ENCODE assay signal across 8 mouse cellular contexts in genomic region chr10:13500938-13501496, GRCm38 (mm10). TPM values are rescaled to one million over a fixed set of nuclear protein-coding genes. Genes with fewer than 3 reads are reported as not detected.
A peak's percentile ranks its signal among the peaks of the same experiment; 100 is the strongest.
DNase-seq lines count a peak whose midpoint lies in the region; ATAC-seq and TF ChIP-seq lines count a peak whose summit lies in the region.

No protein-coding gene starts in this region.

- peaks cover 45% of the 10 kb centered on the region for H3K4me1 ChIP-seq in bone marrow macrophage, adult 2 months (ENCODE audit: control insufficient read depth, insufficient read depth, low read length)
- no peaks in the 10 kb centered on the region for H3K4me1 ChIP-seq in embryonic fibroblast, embryonic 13.5 days (ENCODE audit: control insufficient read depth, insufficient read depth, low read length)
- no peaks in the 10 kb centered on the region; the same call in 1 of the 2 replicates for H3K4me1 ChIP-seq in kidney, embryonic 14.5 days (ENCODE audit: control insufficient read depth, insufficient read depth, low read length)
- peaks cover 11% of the 10 kb centered on the region; the same call in 1 of the 2 replicates for H3K4me1 ChIP-seq in limb, embryonic 15.5 days

- H3K4me2 ChIP-seq in kidney, embryonic 14.5 days (replicated peaks; ENCODE audit: low read depth, low read length) = peak overlapping the region; percentile 63
- H3K4me2 ChIP-seq in limb, embryonic 15.5 days = peak overlapping the region; percentile 88

- peak overlapping the region; percentile 83 for H3K4me3 ChIP-seq in bone marrow macrophage, adult 2 months (ENCODE audit: insufficient read depth, low read length)
- peak overlapping the region; percentile 80 for H3K4me3 ChIP-seq in embryonic fibroblast, embryonic 13.5 days (ENCODE audit: insufficient read depth, low read length)
- H3K4me3 ChIP-seq in kidney, embryonic 14.5 days (ENCODE audit: low read length) = peak overlapping the region; percentile 66
- H3K4me3 ChIP-seq in limb, embryonic 15.5 days = peak overlapping the region; percentile 60

- no peak for TF ChIP-seq POLR2A in bone marrow macrophage, adult 2 months (IDR thresholded peaks at IDR 0.05; ENCODE audit: borderline replicate concordance, low read depth, low read length)
- peak; percentile 48 for TF ChIP-seq POLR2A in embryonic fibroblast, embryonic 13.5 days (IDR thresholded peaks at IDR 0.05; ENCODE audit: low read depth, low read length)

- WGBS in kidney, embryonic 14.5 days = 1% methylated on average over 29 of the region's 30 CpGs
- whole genome bisulfite sequencing in limb, embryonic 15.5 days = 1% methylated on average over 30 of the region's 30 CpGs

- peak overlapping the region; percentile 42; the same call in 1 of the 2 replicates for H3K9ac ChIP-seq in kidney, embryonic 14.5 days (ENCODE audit: low read depth, low read length)
- peak overlapping the region; percentile 52 for H3K9ac ChIP-seq in limb, embryonic 15.5 days

- no peak for TF ChIP-seq CTCF in bone marrow macrophage, adult 2 months (IDR thresholded peaks at IDR 0.05; ENCODE audit: low read depth, low read length)
- TF ChIP-seq CTCF in embryonic fibroblast, embryonic 13.5 days (IDR thresholded peaks at IDR 0.05; ENCODE audit: borderline replicate concordance, insufficient read depth, low read length) = no peak

- H3K27ac ChIP-seq in bone marrow macrophage, adult 2 months (ENCODE audit: insufficient read depth, low read depth, low read length) = peak overlapping the region; percentile 93
- no peak overlapping the region for H3K27ac ChIP-seq in embryonic fibroblast, embryonic 13.5 days (ENCODE audit: insufficient read depth, low read length)
- no peak overlapping the region for H3K27ac ChIP-seq in kidney, embryonic 14.5 days (ENCODE audit: low read depth, low read length)
- H3K27ac ChIP-seq in limb, embryonic 15.5 days = no peak overlapping the region

- no peaks in the 10 kb centered on the region for H3K9me3 ChIP-seq in kidney, embryonic 14.5 days (ENCODE audit: control insufficient read depth, low read length)
- no peaks in the 10 kb centered on the region for H3K9me3 ChIP-seq in limb, embryonic 15.5 days

- no peaks in the 10 kb centered on the region; the same call in 1 of the 2 replicates for H3K36me3 ChIP-seq in kidney, embryonic 14.5 days (ENCODE audit: control insufficient read depth, insufficient read depth, low read length)
- H3K36me3 ChIP-seq in limb, embryonic 15.5 days = peaks cover 7% of the 10 kb centered on the region; the same call in 1 of the 2 replicates

- peak; percentile 98 for ATAC-seq in kidney, embryonic 14.5 days (ENCODE audit: low FRiP score, low TSS enrichment)
- ATAC-seq in limb, embryonic 15.5 days (ENCODE audit: insufficient number of reproducible peaks, low FRiP score, low TSS enrichment, low read depth) = peak; percentile 73

- no peaks in the 10 kb centered on the region for H3K27me3 ChIP-seq in kidney, embryonic 14.5 days (ENCODE audit: control insufficient read depth, insufficient read depth, low read length)
- no peaks in the 10 kb centered on the region for H3K27me3 ChIP-seq in limb, embryonic 15.5 days

- peak; percentile 92 for DNase-seq in 416B (ENCODE audit: low read depth)
- DNase-seq in heart, adult 9 months (ENCODE audit: low spot score in 2 of 2) = peak; percentile 90 to 92
- peak; percentile 85 to 86 for DNase-seq in monocyte, adult 2 months (ENCODE audit: low read depth in 1 of 2, low spot score in 2 of 2)
- peak; percentile 84 for DNase-seq in spleen, postnatal 36 days (ENCODE audit: low spot score in 2 of 2)

RNA-seq across cellular contexts. Expression of gene Fuca2, which starts 1.7 kb away (rescaled TPM):
- 114 and 124 TPM in 2 replicates for polyA plus RNA-seq in bone marrow macrophage, adult 2 months (2012; ENCODE audit: insufficient read depth, insufficient read length, missing spikeins)
- polyA plus RNA-seq in embryonic fibroblast, embryonic 13.5 days (2011; ENCODE audit: insufficient read length, low read depth, missing spikeins) = 39.7 and 43.7 TPM in 2 replicates
- polyA plus RNA-seq in kidney, embryonic 14.5 days (2014; fragmentation: Nextera tagmentation; extraction: Ambion mirVana) = 68.4 and 78.4 TPM in 2 replicates
- polyA plus RNA-seq in limb, embryonic 15.5 days (2015; fragmentation: Nextera tagmentation; extraction: Ambion mirVana) = 64.0 and 64.6 TPM in 2 replicates

RNA-seq across cellular contexts. Expression of gene Phactr2, which starts 26.8 kb away (rescaled TPM):
- polyA plus RNA-seq in bone marrow macrophage, adult 2 months (2012; ENCODE audit: insufficient read depth, insufficient read length, missing spikeins) = 25.7 and 26.0 TPM in 2 replicates
- polyA plus RNA-seq in embryonic fibroblast, embryonic 13.5 days (2011; ENCODE audit: insufficient read length, low read depth, missing spikeins) = 11.3 and 15.9 TPM in 2 replicates
- polyA plus RNA-seq in kidney, embryonic 14.5 days (2014; fragmentation: Nextera tagmentation; extraction: Ambion mirVana) = 41.5 and 43.8 TPM in 2 replicates
- 25.5 and 29.3 TPM in 2 replicates for polyA plus RNA-seq in limb, embryonic 15.5 days (2015; fragmentation: Nextera tagmentation; extraction: Ambion mirVana)

RNA-seq across cellular contexts. Expression of gene Adat2, which starts 51.7 kb away (rescaled TPM):
- 4.5 and 5.5 TPM in 2 replicates for polyA plus RNA-seq in bone marrow macrophage, adult 2 months (2012; ENCODE audit: insufficient read depth, insufficient read length, missing spikeins)
- polyA plus RNA-seq in embryonic fibroblast, embryonic 13.5 days (2011; ENCODE audit: insufficient read length, low read depth, missing spikeins) = 7.8 and 8.1 TPM in 2 replicates
- polyA plus RNA-seq in kidney, embryonic 14.5 days (2014; fragmentation: Nextera tagmentation; extraction: Ambion mirVana) = 7.5 and 8.5 TPM in 2 replicates
- polyA plus RNA-seq in limb, embryonic 15.5 days (2015; fragmentation: Nextera tagmentation; extraction: Ambion mirVana) = 3.5 and 3.9 TPM in 2 replicates

RNA-seq across cellular contexts. Expression of gene Pex3, which starts 51.9 kb away (rescaled TPM):
- 17.1 and 19.6 TPM in 2 replicates for polyA plus RNA-seq in bone marrow macrophage, adult 2 months (2012; ENCODE audit: insufficient read depth, insufficient read length, missing spikeins)
- 24.3 and 25.5 TPM in 2 replicates for polyA plus RNA-seq in embryonic fibroblast, embryonic 13.5 days (2011; ENCODE audit: insufficient read length, low read depth, missing spikeins)
- polyA plus RNA-seq in kidney, embryonic 14.5 days (2014; fragmentation: Nextera tagmentation; extraction: Ambion mirVana) = 29.7 and 30.4 TPM in 2 replicates
- 27.8 and 28.5 TPM in 2 replicates for polyA plus RNA-seq in limb, embryonic 15.5 days (2015; fragmentation: Nextera tagmentation; extraction: Ambion mirVana)
